Mouse (Mus musculus) embryonic facial prominence, embryonic 15.5 days (tissue): Measurements from ENCODE around the gene Wapl. TPM values are rescaled to one million over a fixed set of nuclear protein-coding genes. Genes with fewer than 3 reads are reported as not detected.

ENCODE experiments used
- ATAC-seq: fragments of 200-750 bp; cut with Nextera tagmentation; 2 replicates; pipeline ENCODE4 v1.8.0; 2017; ENCODE audit warnings: low read depth, moderate TSS enrichment; ENCODE audit not compliant: insufficient number of reproducible peaks, low FRiP score, low TSS enrichment
- H3K27ac ChIP-seq: fragments of 300-500 bp; sonication (generic); replicated peaks from 2 replicates; pipeline ENCODE4 v1.5.1; 2015; ENCODE audit warnings: mild to moderate bottlenecking, inconsistent platforms
- H3K27me3 ChIP-seq: fragments of 300-500 bp; sonication (generic); 2 replicates; pipeline ENCODE4 v1.6.1; 2015; ENCODE audit warnings: inconsistent platforms
- H3K36me3 ChIP-seq: fragments of 300-500 bp; sonication (generic); 2 replicates; pipeline ENCODE4 v1.6.1; 2015; ENCODE audit warnings: mild to moderate bottlenecking, inconsistent platforms
- H3K4me1 ChIP-seq: fragments of 300-500 bp; sonication (generic); 2 replicates; pipeline ENCODE4 v1.6.1; 2015; ENCODE audit warnings: inconsistent platforms
- H3K4me2 ChIP-seq: fragments of 300-500 bp; sonication (generic); replicated peaks from 2 replicates; pipeline ENCODE4 v1.6.1; 2015; ENCODE audit warnings: mild to moderate bottlenecking, inconsistent platforms
- H3K4me3 ChIP-seq: fragments of 300-500 bp; sonication (generic); replicated peaks from 2 replicates; pipeline ENCODE4 v1.5.1; 2015; ENCODE audit warnings: mild to moderate bottlenecking, inconsistent platforms
- H3K9ac ChIP-seq: fragments of 300-500 bp; sonication (generic); 2 replicates; pipeline ENCODE4 v1.6.1; 2015; ENCODE audit warnings: inconsistent platforms
- H3K9me3 ChIP-seq: fragments of 300-500 bp; sonication (generic); replicated peaks from 2 replicates; pipeline ENCODE4 v1.6.1; 2016; ENCODE audit warnings: inconsistent platforms
- WGBS: fragments of 180-500 bp; shearing (Covaris S2); methylation state at CpG from one replicate; pipeline ENCODE4 v1.1.7; 2015; 5-methylcytosine and 5-hydroxymethylcytosine counted together
- polyA plus RNA-seq: library from polyadenylated mRNA; unstranded; fragments of >200 nt; fragmentation: Nextera tagmentation; extraction: Ambion mirVana; gene quantifications from 2 replicates; pipeline ENCODE4 v1.2.1, GENCODE M21; 2015

Wapl gene
- polyA plus RNA-seq, 1 experiment from 2014 or later: 25.0 TPM

GRCm38 (mm10) chr14:34661621-34662477 lies 11.9 kb upstream of the Wapl start:
- no peak overlapping the region for H3K9ac ChIP-seq
- H3K27ac ChIP-seq: no peak overlapping the region
- WGBS: 1% methylated on average over 39 of the region's 39 CpGs
- peaks cover 40% of the 10 kb centered on the region for H3K27me3 ChIP-seq
- H3K4me3 ChIP-seq: peak overlapping the region; percentile 46
- peaks cover 14% of the 10 kb centered on the region for H3K4me1 ChIP-seq
- no peaks in the 10 kb centered on the region for H3K9me3 ChIP-seq
- H3K36me3 ChIP-seq: no peaks in the 10 kb centered on the region
- H3K4me2 ChIP-seq: peak overlapping the region; percentile 78
- ATAC-seq: peak; percentile 57; the same call in 1 of the 2 replicates

GRCm38 (mm10) chr14:34662478-34662826 lies 11.3 kb upstream of the Wapl start:
- peaks cover 40% of the 10 kb centered on the region for H3K27me3 ChIP-seq
- H3K9ac ChIP-seq: no peak overlapping the region
- H3K4me2 ChIP-seq: peak overlapping the region; percentile 78
- ATAC-seq: no peak
- H3K27ac ChIP-seq: no peak overlapping the region
- peaks cover 14% of the 10 kb centered on the region for H3K4me1 ChIP-seq
- no peaks in the 10 kb centered on the region for H3K36me3 ChIP-seq
- WGBS: 15% methylated on average over 4 of the region's 4 CpGs
- H3K9me3 ChIP-seq: no peaks in the 10 kb centered on the region
- peak overlapping the region; percentile 46 for H3K4me3 ChIP-seq

GRCm38 (mm10) chr14:34663381-34663780 lies 10.3 kb upstream of the Wapl start:
- no peak overlapping the region for H3K9ac ChIP-seq
- ATAC-seq: no peak
- no peaks in the 10 kb centered on the region for H3K9me3 ChIP-seq
- no peak overlapping the region for H3K4me2 ChIP-seq
- peaks cover 14% of the 10 kb centered on the region for H3K4me1 ChIP-seq
- H3K4me3 ChIP-seq: no peak overlapping the region
- no peaks in the 10 kb centered on the region for H3K36me3 ChIP-seq
- H3K27ac ChIP-seq: no peak overlapping the region
- WGBS: 68% methylated on average over 1 of the region's 1 CpGs
- H3K27me3 ChIP-seq: peaks cover 40% of the 10 kb centered on the region

- Histone ChIP-seq H3K4me2 (no peak overlapping the region), H3K36me3 (no peaks in the 10 kb centered on the region), H3K27ac (no peak overlapping the region), H3K4me1 (peaks cover 6% of the 10 kb centered on the region; the same call in 1 of the 2 replicates), H3K9me3 (no peaks in the 10 kb centered on the region), H3K9ac (no peak overlapping the region), H3K27me3 (0 out of 2 replicates have a peak, but pooled peaks cover 3% of the 10 kb centered on the region), H3K4me3 (no peak overlapping the region)
- 49% methylated on average over 3 of the region's 3 CpGs for WGBS
- no peak for ATAC-seq
These were observed 4.6 kb upstream of the Wapl start for GRCm38 (mm10) chr14:34669082-34669481.

- ATAC-seq: no peak
- H3K27me3 ChIP-seq: no peaks in the 10 kb centered on the region
- peaks cover 6% of the 10 kb centered on the region; the same call in 1 of the 2 replicates for H3K4me1 ChIP-seq
- no peak overlapping the region for H3K4me2 ChIP-seq
- no peaks in the 10 kb centered on the region for H3K9me3 ChIP-seq
- no peak overlapping the region for H3K9ac ChIP-seq
- no peaks in the 10 kb centered on the region for H3K36me3 ChIP-seq
- no peak overlapping the region for H3K27ac ChIP-seq
- WGBS: 45% methylated on average over 2 of the region's 2 CpGs
- no peak overlapping the region for H3K4me3 ChIP-seq
These were observed 3.5 kb upstream of the Wapl start for GRCm38 (mm10) chr14:34670256-34670655.

GRCm38 (mm10) chr14:34674229-34674791 lies 582 bp downstream of the Wapl start:
- Histone ChIP-seq H3K27ac (peak overlapping the region; percentile 94), H3K9ac (peak overlapping the region; percentile 96), H3K4me1 (peaks cover 6% of the 10 kb centered on the region; the same call in 1 of the 2 replicates), H3K4me2 (peak overlapping the region; percentile 58), H3K36me3 (peaks cover 6% of the 10 kb centered on the region), H3K4me3 (peak overlapping the region; percentile 71), H3K27me3 (no peaks in the 10 kb centered on the region), H3K9me3 (no peaks in the 10 kb centered on the region)
- WGBS: under 1% methylated on average over 50 of the region's 52 CpGs
- peak; percentile 15 for ATAC-seq

GRCm38 (mm10) chr14:34674932-34675331 lies 1.2 kb downstream of the Wapl start:
- Histone ChIP-seq H3K4me2 (peak overlapping the region; percentile 58), H3K4me3 (peak overlapping the region; percentile 71), H3K27me3 (no peaks in the 10 kb centered on the region), H3K9ac (peak overlapping the region; percentile 96), H3K27ac (peak overlapping the region; percentile 94; the same call in 1 of the 2 replicates), H3K9me3 (no peaks in the 10 kb centered on the region), H3K36me3 (peaks cover 9% of the 10 kb centered on the region), H3K4me1 (peaks cover 6% of the 10 kb centered on the region; the same call in 1 of the 2 replicates)
- no peak for ATAC-seq
- 21% methylated on average over 9 of the region's 9 CpGs for WGBS

- Histone ChIP-seq H3K4me2 (peak overlapping the region; percentile 32; the same call in 1 of the 2 replicates), H3K9ac (no peak overlapping the region)
- no peak for ATAC-seq
These were observed 1.7 kb downstream of the Wapl start for GRCm38 (mm10) chr14:34675347-34675865.

GRCm38 (mm10) chr14:34680815-34681214 lies 7.1 kb downstream of the Wapl start:
- H3K4me1 ChIP-seq: peaks cover 8% of the 10 kb centered on the region; the same call in 1 of the 2 replicates
- no peak overlapping the region for H3K27ac ChIP-seq
- peaks cover 12% of the 10 kb centered on the region for H3K36me3 ChIP-seq
- no peak overlapping the region for H3K9ac ChIP-seq
- H3K4me3 ChIP-seq: no peak overlapping the region
- ATAC-seq: no peak
- WGBS: 93% methylated on average over 2 of the region's 2 CpGs
- H3K9me3 ChIP-seq: no peaks in the 10 kb centered on the region
- H3K27me3 ChIP-seq: no peaks in the 10 kb centered on the region
- no peak overlapping the region for H3K4me2 ChIP-seq

More at GRCm38 (mm10) chr14:34675347-34675865, 1.7 kb downstream of the Wapl start:
- Histone ChIP-seq H3K27me3 (no peaks in the 10 kb centered on the region), H3K27ac (no peak overlapping the region), H3K36me3 (peaks cover 9% of the 10 kb centered on the region), H3K4me3 (peak overlapping the region; percentile 19; the same call in 1 of the 2 replicates), H3K4me1 (peaks cover 6% of the 10 kb centered on the region; the same call in 1 of the 2 replicates), H3K9me3 (no peaks in the 10 kb centered on the region)
- WGBS: 54% methylated on average over 5 of the region's 5 CpGs

- no peak overlapping the region for H3K4me2 ChIP-seq
- 0 out of 2 replicates have a peak, but pooled peaks cover 3% of the 10 kb centered on the region for H3K36me3 ChIP-seq
- H3K9me3 ChIP-seq: no peaks in the 10 kb centered on the region
- no peak overlapping the region for H3K9ac ChIP-seq
- H3K4me1 ChIP-seq: peaks cover 8% of the 10 kb centered on the region; the same call in 1 of the 2 replicates
- no peak overlapping the region for H3K27ac ChIP-seq
- H3K4me3 ChIP-seq: no peak overlapping the region
- no peaks in the 10 kb centered on the region for H3K27me3 ChIP-seq
- ATAC-seq: no peak
These were observed 11.3 kb downstream of the Wapl start for GRCm38 (mm10) chr14:34684989-34685388.

GRCm38 (mm10) chr14:34693970-34694369 lies 20.2 kb downstream of the Wapl start:
- WGBS: 97% methylated on average over 4 of the region's 4 CpGs
- no peak for ATAC-seq
- Histone ChIP-seq H3K27ac (no peak overlapping the region), H3K4me2 (no peak overlapping the region), H3K27me3 (no peaks in the 10 kb centered on the region), H3K4me3 (no peak overlapping the region), H3K9me3 (no peaks in the 10 kb centered on the region), H3K4me1 (no peaks in the 10 kb centered on the region), H3K9ac (no peak overlapping the region), H3K36me3 (peaks cover 35% of the 10 kb centered on the region)
